Mouse (Mus musculus) ES-E14 (cell line): ENCODE data around the gene Csgalnact2.

ENCODE experiments used
- CHD2 ChIP-seq: IDR thresholded peaks from 2 replicates; pipeline ENCODE4 v1.6.1; 2014; ENCODE audit warnings: mild to moderate bottlenecking, low read depth, low read length, inconsistent platforms
- HCFC1 ChIP-seq: IDR thresholded peaks from 2 replicates; pipeline ENCODE4 v1.6.1; 2012; ENCODE audit warnings: low read length, inconsistent platforms, borderline replicate concordance; ENCODE audit not compliant: insufficient read depth
- MAFK ChIP-seq: IDR thresholded peaks from 2 replicates; pipeline ENCODE4 v1.6.1; 2014; ENCODE audit warnings: mild to moderate bottlenecking, low read depth, low read length, inconsistent platforms; ENCODE audit not compliant: insufficient read depth
- ZC3H11A ChIP-seq: IDR thresholded peaks from 2 replicates; pipeline ENCODE4 v1.6.1; 2012; ENCODE audit warnings: low read depth, mild to moderate bottlenecking, inconsistent platforms, low read length, borderline replicate concordance
- ZNF384 ChIP-seq: IDR thresholded peaks from 2 replicates; pipeline ENCODE4 v1.6.1; 2012; ENCODE audit warnings: low read depth, low read length, inconsistent platforms

- no peak for TF ChIP-seq MAFK
- TF ChIP-seq ZNF384 = no peak
- TF ChIP-seq ZC3H11A = no peak
- TF ChIP-seq HCFC1 = no peak
- no peak for TF ChIP-seq CHD2
These were observed 71.2 kb downstream of the Csgalnact2 start for GRCm38 (mm10) chr6:118067720-118068119.
